Mouse (Mus musculus): ENCODE results near the gene Adcyap1r1. TPM values are rescaled to one million over a fixed set of nuclear protein-coding genes. Genes with fewer than 3 reads are reported as not detected.

The Adcyap1r1 gene
- polyA plus RNA-seq (2014; fragmentation: Nextera tagmentation; extraction: Ambion mirVana): 2.5 and 3.7 TPM in 2 replicates

DNA sequence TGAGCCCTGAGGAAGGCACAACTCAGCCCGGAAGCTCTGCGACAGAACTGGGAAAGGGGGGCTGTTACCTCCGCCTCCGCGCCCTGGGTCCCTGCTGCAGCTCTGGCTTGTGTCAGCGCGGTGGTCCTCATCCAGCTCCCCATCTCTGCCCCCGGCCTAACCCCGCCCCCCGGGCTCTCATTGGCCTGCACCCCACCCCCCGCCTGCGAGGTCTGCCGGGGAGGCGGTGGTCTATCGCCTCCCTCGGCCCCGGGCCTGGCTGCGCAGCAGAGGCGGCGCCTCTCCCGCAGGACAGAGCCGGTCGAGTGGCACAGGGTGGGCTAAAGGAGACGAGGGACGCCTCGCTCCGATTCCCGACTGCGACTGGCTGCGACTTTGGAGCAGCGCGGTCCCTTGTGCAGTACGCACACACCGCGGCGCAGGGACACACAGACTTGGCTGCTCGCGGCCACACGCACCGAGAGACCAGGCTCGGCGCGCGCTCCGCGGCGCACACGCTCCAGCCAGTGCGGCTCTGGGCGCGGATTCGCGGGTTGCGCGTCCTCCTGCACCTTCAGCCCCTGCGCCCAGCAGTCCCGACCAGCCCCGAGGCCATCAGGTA is at the start of gene Adcyap1r1:
Adcyap1r1 (plus strand) TSS at position 208 of the 601 bp plus-strand sequence.
- no peaks in the 10 kb centered on the region for H3K9me3 ChIP-seq (replicated peaks; ENCODE audit: control insufficient read depth, low read length)
- H3K27me3 ChIP-seq (ENCODE audit: control insufficient read depth, insufficient read depth, low read length): peaks cover 15% of the 10 kb centered on the region
- H3K9ac ChIP-seq (replicated peaks; ENCODE audit: low read length): peak within 1 kb of the TSS; percentile 60
- peak within 1 kb of the TSS; percentile 89 for H3K4me2 ChIP-seq (ENCODE audit: low read depth, low read length)
- H3K4me1 ChIP-seq (ENCODE audit: control insufficient read depth, insufficient read depth, low read length): 0 out of 2 replicates have a peak, but pooled peaks cover 8% of the 10 kb centered on the region
- under 1% methylated on average over 54 of the region's 58 CpGs for WGBS
- H3K36me3 ChIP-seq (replicated peaks; ENCODE audit: control insufficient read depth, insufficient read depth, low read depth, low read length): no peaks in the 10 kb centered on the region
- ATAC-seq (replicated peaks; ENCODE audit: insufficient number of reproducible peaks, low FRiP score, low TSS enrichment, low read depth): peak; percentile 90
- H3K4me3 ChIP-seq (ENCODE audit: low read depth, low read length): peak within 1 kb of the TSS; percentile 54
- DNase-seq (ENCODE audit: low spot score): peak; percentile 80
- H3K27ac ChIP-seq (replicated peaks; ENCODE audit: low read depth, low read length): no peak within 1 kb of the TSS

DNA sequence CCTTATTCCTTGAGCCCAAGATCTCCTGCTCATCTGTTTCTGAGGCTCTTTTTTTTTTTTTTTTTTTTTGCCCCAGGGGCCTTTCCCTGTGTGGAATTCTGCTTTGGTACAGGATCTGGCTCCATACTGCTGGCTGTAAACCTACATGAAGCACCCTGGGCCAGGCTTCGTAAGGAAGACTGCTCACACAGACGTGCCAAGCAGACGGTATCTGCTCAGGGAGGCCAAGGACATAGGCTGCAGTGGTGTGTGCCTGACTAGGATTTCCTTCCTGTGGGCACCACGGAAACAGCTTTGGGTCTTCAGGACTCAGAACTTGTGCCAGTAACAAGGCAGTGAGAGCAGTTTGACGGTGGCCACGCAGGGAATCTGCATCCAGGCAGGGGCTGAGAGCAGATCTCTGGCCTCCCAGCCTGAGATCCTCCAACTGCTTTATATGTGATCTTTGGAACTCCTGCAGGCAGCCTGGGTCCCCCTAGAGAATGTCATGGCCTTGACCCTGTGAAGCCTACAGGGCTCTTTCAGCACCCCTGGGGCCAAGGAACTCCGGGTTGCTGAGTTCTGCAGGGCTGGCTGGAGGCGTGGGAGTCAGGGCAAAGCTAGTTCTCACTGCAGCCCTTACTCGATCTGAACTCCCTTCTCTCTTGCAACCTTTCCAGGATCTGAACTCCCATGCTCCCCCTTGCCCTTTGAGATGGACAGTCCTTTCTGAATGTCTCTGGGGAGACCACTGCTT is 49.6 kb upstream of the Adcyap1r1 start:
- DNase-seq (ENCODE audit: low spot score) (no peak), ATAC-seq (replicated peaks; ENCODE audit: insufficient number of reproducible peaks, low FRiP score, low TSS enrichment, low read depth) (no peak)
- Histone ChIP-seq H3K27ac (replicated peaks; ENCODE audit: low read depth, low read length) (no peak overlapping the region), H3K27me3 (ENCODE audit: control insufficient read depth, insufficient read depth, low read length) (no peaks in the 10 kb centered on the region), H3K4me1 (ENCODE audit: control insufficient read depth, insufficient read depth, low read length) (no peaks in the 10 kb centered on the region), H3K9ac (replicated peaks; ENCODE audit: low read length) (no peak overlapping the region), H3K4me3 (ENCODE audit: low read depth, low read length) (no peak overlapping the region), H3K36me3 (replicated peaks; ENCODE audit: control insufficient read depth, insufficient read depth, low read depth, low read length) (no peaks in the 10 kb centered on the region), H3K9me3 (replicated peaks; ENCODE audit: control insufficient read depth, low read length) (no peaks in the 10 kb centered on the region), H3K4me2 (ENCODE audit: low read depth, low read length) (no peak overlapping the region)
- 70% methylated on average over 9 of the region's 9 CpGs for WGBS

DNA sequence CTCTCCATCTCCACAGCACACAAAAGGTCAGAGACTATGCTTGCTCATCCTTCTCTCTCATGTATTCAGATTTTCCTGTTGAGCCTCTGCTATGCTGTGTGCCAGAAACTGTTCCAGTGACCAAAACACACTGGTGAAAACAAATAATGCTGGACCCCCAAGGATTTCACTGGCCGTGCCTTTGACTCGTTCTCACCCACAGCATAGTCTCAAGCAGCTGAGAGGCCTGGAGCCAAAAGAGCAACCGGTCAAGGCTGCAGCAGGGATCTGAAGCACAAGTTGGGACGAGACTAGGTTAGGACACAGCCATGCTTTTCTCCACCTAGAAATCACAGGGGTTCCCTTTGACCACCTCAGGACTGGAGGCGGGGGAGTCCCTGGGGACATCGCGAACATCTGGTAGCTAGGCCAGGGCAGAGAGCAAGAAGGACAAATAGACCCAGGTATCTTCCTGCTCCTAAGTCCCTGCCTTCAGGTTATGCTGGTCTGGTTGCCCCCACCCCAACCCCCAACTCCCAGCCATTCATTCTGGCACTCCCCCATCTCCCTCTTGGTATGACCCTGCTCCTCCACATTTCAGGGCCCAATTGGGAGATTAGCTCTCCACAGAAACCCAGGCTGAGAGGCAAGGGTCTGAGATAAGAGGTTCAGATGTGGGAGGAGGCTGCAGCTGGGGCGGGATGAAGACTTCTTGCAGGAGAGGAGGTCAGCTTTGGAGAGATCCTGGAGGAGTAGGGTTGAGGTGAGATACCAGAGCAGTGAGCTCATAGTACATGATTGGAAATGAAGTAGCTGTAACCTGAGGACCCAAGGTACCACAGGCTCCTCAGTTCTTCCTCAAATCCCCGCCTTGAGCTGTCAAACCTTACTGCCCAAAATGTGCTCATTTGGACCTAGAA is 48.1 kb upstream of the Adcyap1r1 start:
- DNase-seq (ENCODE audit: low spot score) (no peak), ATAC-seq (replicated peaks; ENCODE audit: insufficient number of reproducible peaks, low FRiP score, low TSS enrichment, low read depth) (no peak)
- Histone ChIP-seq H3K4me1 (ENCODE audit: control insufficient read depth, insufficient read depth, low read length) (no peaks in the 10 kb centered on the region), H3K27me3 (ENCODE audit: control insufficient read depth, insufficient read depth, low read length) (no peaks in the 10 kb centered on the region), H3K4me3 (ENCODE audit: low read depth, low read length) (no peak overlapping the region), H3K9me3 (replicated peaks; ENCODE audit: control insufficient read depth, low read length) (no peaks in the 10 kb centered on the region), H3K9ac (replicated peaks; ENCODE audit: low read length) (no peak overlapping the region), H3K36me3 (replicated peaks; ENCODE audit: control insufficient read depth, insufficient read depth, low read depth, low read length) (no peaks in the 10 kb centered on the region), H3K4me2 (ENCODE audit: low read depth, low read length) (no peak overlapping the region), H3K27ac (replicated peaks; ENCODE audit: low read depth, low read length) (no peak overlapping the region)
- WGBS: 69% methylated on average over 9 of the region's 9 CpGs

DNA sequence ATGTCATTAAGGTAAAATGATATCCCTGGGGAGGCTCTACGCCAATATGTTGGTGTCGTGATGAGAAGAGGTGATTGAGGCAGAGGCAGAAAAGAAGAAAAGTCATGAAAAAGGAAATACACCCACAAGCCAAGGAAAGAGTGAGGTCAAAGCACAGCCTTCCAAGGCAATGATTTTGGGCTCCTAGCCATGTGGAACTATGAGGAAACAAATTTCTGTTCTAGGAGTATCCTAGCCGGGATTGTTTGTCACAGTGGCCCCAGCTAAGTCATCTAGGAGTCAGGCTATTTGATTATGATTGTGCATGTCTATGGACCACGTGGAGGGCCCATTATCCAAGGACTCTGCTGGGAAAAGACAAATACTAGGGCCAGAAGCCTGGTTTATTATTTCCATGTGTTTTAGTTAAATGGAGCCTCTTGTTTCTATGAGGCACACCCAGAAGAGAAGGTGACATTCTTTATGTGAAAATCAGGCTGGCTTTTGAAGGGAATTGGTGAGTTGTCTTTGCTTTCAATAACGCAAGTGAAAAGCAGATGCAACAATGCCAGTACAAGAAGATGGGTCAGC is 47.3 kb upstream of the Adcyap1r1 start:
- Histone ChIP-seq H3K36me3 (replicated peaks; ENCODE audit: control insufficient read depth, insufficient read depth, low read depth, low read length) (no peaks in the 10 kb centered on the region), H3K9me3 (replicated peaks; ENCODE audit: control insufficient read depth, low read length) (no peaks in the 10 kb centered on the region), H3K27ac (replicated peaks; ENCODE audit: low read depth, low read length) (no peak overlapping the region), H3K4me2 (ENCODE audit: low read depth, low read length) (no peak overlapping the region), H3K27me3 (ENCODE audit: control insufficient read depth, insufficient read depth, low read length) (no peaks in the 10 kb centered on the region), H3K9ac (replicated peaks; ENCODE audit: low read length) (no peak overlapping the region), H3K4me3 (ENCODE audit: low read depth, low read length) (no peak overlapping the region), H3K4me1 (ENCODE audit: control insufficient read depth, insufficient read depth, low read length) (no peaks in the 10 kb centered on the region)
- ATAC-seq (replicated peaks; ENCODE audit: insufficient number of reproducible peaks, low FRiP score, low TSS enrichment, low read depth) (no peak), DNase-seq (ENCODE audit: low spot score) (no peak)
- 57% methylated on average over 5 of the region's 5 CpGs for WGBS

DNA sequence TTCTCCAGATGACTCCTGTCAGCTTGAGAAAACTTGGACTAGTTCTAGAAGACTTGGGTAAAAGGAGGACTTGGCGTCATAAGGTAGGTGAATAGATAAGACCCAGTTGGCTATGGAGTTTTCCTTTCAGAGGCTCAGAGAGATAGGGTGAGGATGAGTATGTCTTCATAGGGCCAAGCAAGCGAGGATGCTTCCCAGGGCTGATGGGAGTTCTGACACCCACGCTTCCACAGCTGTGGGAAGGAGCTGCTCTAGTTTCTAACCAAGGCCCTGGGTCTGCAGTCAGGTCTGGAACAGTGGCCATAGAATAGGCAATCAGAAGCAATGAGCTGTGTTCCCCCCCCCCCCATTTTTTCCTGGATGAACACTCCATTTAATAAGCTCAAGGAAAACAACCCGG is 44.4 kb upstream of the Adcyap1r1 start:
- no peak for DNase-seq (ENCODE audit: low spot score)
- H3K4me1 ChIP-seq (ENCODE audit: control insufficient read depth, insufficient read depth, low read length): no peaks in the 10 kb centered on the region
- H3K9ac ChIP-seq (replicated peaks; ENCODE audit: low read length): no peak overlapping the region
- H3K4me3 ChIP-seq (ENCODE audit: low read depth, low read length): no peak overlapping the region
- no peak for ATAC-seq (replicated peaks; ENCODE audit: insufficient number of reproducible peaks, low FRiP score, low TSS enrichment, low read depth)
- no peak overlapping the region for H3K27ac ChIP-seq (replicated peaks; ENCODE audit: low read depth, low read length)
- H3K27me3 ChIP-seq (ENCODE audit: control insufficient read depth, insufficient read depth, low read length): no peaks in the 10 kb centered on the region
- H3K36me3 ChIP-seq (replicated peaks; ENCODE audit: control insufficient read depth, insufficient read depth, low read depth, low read length): no peaks in the 10 kb centered on the region
- 82% methylated on average over 4 of the region's 4 CpGs for WGBS
- no peak overlapping the region for H3K4me2 ChIP-seq (ENCODE audit: low read depth, low read length)
- no peaks in the 10 kb centered on the region for H3K9me3 ChIP-seq (replicated peaks; ENCODE audit: control insufficient read depth, low read length)

DNA sequence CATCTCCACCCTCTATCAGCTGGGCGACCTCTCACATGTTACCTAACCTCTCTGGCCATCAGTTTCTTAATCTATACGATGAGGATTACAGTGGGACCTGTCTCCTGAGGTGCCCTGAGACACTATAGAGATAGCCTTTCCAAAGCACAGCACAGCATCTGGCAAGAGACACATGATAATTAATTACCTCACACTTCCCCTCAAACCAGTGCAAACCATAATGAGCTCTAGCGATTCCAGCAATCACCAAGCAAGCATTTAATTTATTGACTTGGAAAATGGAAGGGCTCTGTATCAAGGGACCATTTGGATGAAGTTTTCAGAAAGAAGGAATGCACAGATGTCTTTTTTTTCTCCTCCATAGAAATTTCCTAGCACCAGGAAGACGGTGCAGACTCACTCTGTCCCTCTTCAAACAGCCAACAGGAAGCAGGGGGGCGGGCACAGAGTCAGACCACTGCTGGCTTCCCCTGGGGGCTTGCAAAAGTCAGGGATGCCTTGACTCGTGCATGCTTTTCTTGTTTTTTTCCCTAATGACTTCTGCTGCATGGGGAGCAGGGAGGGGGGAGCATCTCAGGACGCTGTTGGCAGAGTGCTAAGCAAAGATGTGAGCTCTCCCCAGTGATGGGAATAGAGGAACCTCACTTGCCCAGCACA is 41.5 kb upstream of the Adcyap1r1 start:
- no peaks in the 10 kb centered on the region for H3K9me3 ChIP-seq (replicated peaks; ENCODE audit: control insufficient read depth, low read length)
- DNase-seq (ENCODE audit: low spot score) (no peak), ATAC-seq (replicated peaks; ENCODE audit: insufficient number of reproducible peaks, low FRiP score, low TSS enrichment, low read depth) (no peak)
- H3K4me1 ChIP-seq (ENCODE audit: control insufficient read depth, insufficient read depth, low read length): no peaks in the 10 kb centered on the region
- H3K36me3 ChIP-seq (replicated peaks; ENCODE audit: control insufficient read depth, insufficient read depth, low read depth, low read length): no peaks in the 10 kb centered on the region
- no peak overlapping the region for H3K4me2 ChIP-seq (ENCODE audit: low read depth, low read length)
- no peak overlapping the region for H3K4me3 ChIP-seq (ENCODE audit: low read depth, low read length)
- 36% methylated on average over 7 of the region's 7 CpGs for WGBS
- no peak overlapping the region for H3K27ac ChIP-seq (replicated peaks; ENCODE audit: low read depth, low read length)
- no peak overlapping the region for H3K9ac ChIP-seq (replicated peaks; ENCODE audit: low read length)
- H3K27me3 ChIP-seq (ENCODE audit: control insufficient read depth, insufficient read depth, low read length): no peaks in the 10 kb centered on the region

DNA sequence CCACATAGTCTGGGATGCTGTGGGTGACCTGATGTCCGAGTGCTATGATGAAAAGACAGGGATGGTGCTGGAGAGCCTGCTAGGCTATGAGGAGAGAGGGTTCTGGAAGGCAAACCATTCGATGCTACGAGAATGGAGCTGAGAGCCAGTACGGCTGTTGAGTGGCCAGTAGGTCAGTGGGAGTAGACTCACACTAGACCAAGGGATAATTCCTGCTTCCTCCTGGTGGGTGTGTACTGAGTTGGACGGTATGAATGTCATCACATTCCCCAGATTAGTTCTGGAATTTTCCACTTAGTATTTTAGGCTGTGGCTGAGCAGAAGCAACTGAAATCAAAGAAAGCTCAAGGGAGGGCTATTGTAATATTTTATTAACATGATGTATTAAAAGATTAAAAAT is 40.8 kb upstream of the Adcyap1r1 start:
- DNase-seq (ENCODE audit: low spot score) (no peak), ATAC-seq (replicated peaks; ENCODE audit: insufficient number of reproducible peaks, low FRiP score, low TSS enrichment, low read depth) (no peak)
- Histone ChIP-seq H3K4me2 (ENCODE audit: low read depth, low read length) (no peak overlapping the region), H3K4me3 (ENCODE audit: low read depth, low read length) (no peak overlapping the region), H3K27ac (replicated peaks; ENCODE audit: low read depth, low read length) (no peak overlapping the region), H3K27me3 (ENCODE audit: control insufficient read depth, insufficient read depth, low read length) (no peaks in the 10 kb centered on the region), H3K9me3 (replicated peaks; ENCODE audit: control insufficient read depth, low read length) (no peaks in the 10 kb centered on the region), H3K9ac (replicated peaks; ENCODE audit: low read length) (no peak overlapping the region), H3K4me1 (ENCODE audit: control insufficient read depth, insufficient read depth, low read length) (no peaks in the 10 kb centered on the region), H3K36me3 (replicated peaks; ENCODE audit: control insufficient read depth, insufficient read depth, low read depth, low read length) (no peaks in the 10 kb centered on the region)
- 84% methylated on average over 5 of the region's 5 CpGs for WGBS

Data from embryonic facial prominence, embryonic 11.5 days (tissue).